Mouse (Mus musculus): ENCODE results near the gene Rundc3a. TPM values are rescaled to one million over a fixed set of nuclear protein-coding genes. Genes with fewer than 3 reads are reported as not detected.
A peak's percentile ranks its signal among the peaks of the same experiment; 100 is the strongest.

Gene Rundc3a
- total and polyA plus RNA-seq, 2 experiments from 2014 or later, result 121 to 306 TPM

DNA sequence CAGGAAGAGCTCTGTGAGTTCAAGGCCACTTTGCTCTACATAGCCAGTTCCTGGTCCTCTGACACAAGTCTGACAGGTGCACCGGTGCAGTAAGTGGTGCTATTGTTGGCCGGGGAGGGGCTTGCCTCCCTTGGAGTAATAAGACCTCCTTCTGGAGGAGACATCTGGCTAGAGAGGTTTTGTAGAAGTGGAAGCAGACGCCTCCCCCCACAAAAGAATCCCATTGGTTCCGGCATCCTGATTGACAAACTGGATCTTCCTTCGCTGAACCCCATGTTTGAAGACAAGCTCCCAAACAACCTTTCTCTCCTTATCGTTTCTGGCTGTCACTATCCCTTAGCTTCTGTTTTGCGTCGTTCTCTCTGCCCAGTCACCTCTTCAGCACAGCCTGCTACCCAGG lies 55.1 kb downstream of the Rundc3a start:
- no peak for TF ChIP-seq CTCF (IDR thresholded peaks at IDR 0.05; ENCODE audit: low read depth)
- peak overlapping the region; percentile 50; the same call in 1 of the 2 replicates for H3K27ac ChIP-seq (ENCODE audit: low read depth, low read length)
- DNase-seq, result no peak
- WGBS, result 14% methylated on average over 8 of the region's 8 CpGs
- H3K9ac ChIP-seq, result no peak overlapping the region
- peaks cover 8% of the 10 kb centered on the region; the same call in 1 of the 2 replicates for H3K36me3 ChIP-seq (ENCODE audit: insufficient read depth)
- H3K4me1 ChIP-seq (ENCODE audit: insufficient read depth), result peaks cover 24% of the 10 kb centered on the region
- peak overlapping the region; percentile 85 for H3K4me2 ChIP-seq (ENCODE audit: low read depth)
- no peaks in the 10 kb centered on the region for H3K9me3 ChIP-seq (ENCODE audit: low read length)
- H3K27me3 ChIP-seq (ENCODE audit: insufficient read depth, low read length), result no peaks in the 10 kb centered on the region
- ATAC-seq, result no peak
- H3K4me3 ChIP-seq (ENCODE audit: low read depth, low read length), result no peak overlapping the region; the same call in 1 of the 2 replicates

DNA sequence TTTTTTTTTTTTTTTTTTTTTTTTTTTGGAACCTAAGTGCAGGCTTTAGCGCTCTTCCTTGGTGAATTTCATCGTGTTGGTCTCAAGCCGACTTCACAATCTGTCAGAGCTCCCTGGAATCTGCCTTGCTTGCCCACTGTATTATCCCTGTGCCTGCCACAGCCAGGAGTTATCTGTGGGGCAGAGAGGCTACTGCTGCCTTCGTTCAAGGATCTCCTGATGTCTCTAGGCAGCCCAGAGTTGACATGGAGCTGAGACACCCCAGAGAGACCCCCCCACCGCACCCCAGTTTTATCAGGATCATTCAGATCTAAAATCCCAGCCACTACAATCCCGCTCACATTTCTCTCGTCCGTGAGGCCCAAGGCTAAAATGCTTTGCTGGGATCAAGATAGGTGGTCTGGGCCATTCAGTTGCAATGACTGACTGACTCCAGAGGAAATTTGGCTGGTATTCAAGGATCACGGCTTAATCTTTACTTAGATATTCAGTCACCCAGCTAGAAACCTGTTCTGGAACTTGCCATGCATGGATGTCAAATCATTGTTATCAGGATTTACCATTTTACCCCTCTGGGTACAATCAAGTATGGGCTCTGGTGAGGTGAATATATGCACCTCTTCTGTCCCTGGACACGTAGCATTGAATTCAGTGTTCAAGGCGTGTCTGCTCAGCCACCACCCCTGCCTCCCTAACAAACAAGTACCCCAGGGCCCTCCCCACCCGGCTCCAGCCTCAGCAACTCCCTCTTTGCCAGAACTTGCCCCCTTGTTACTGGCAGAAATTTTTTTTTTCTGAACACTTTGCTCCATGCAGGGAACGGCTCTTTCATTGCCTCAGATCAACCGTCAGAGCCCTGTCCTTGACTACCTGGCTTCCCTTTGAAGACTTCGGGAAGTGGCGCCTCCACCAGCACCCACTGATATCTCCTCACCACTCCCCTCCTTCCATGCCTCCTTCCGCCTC lies 56.1 kb downstream of the Rundc3a start:
- WGBS, result 42% methylated on average over 17 of the region's 17 CpGs
- TF ChIP-seq CTCF (IDR thresholded peaks at IDR 0.05; ENCODE audit: low read depth), result no peak
- no peak for DNase-seq

More for the DNA sequence above, 56.1 kb downstream of the Rundc3a start:
- H3K9me3 ChIP-seq (ENCODE audit: low read length), result no peaks in the 10 kb centered on the region
- peaks cover 22% of the 10 kb centered on the region for H3K4me1 ChIP-seq (ENCODE audit: insufficient read depth)
- H3K4me3 ChIP-seq (ENCODE audit: low read depth, low read length), result no peak overlapping the region
- no peaks in the 10 kb centered on the region for H3K36me3 ChIP-seq (ENCODE audit: insufficient read depth)
- no peak overlapping the region for H3K4me2 ChIP-seq (ENCODE audit: low read depth)
- no peaks in the 10 kb centered on the region for H3K27me3 ChIP-seq (ENCODE audit: insufficient read depth, low read length)
- H3K27ac ChIP-seq (ENCODE audit: low read depth, low read length), result no peak overlapping the region
- H3K9ac ChIP-seq, result no peak overlapping the region
- no peak for ATAC-seq

Small RNA genes within 50 kb of the gene (microRNA-seq; reads per million reads assigned to microRNA genes)
- 0 to 0.12 reads per million in 2 experiments for gene Mir6930

Other genes with a start within 250 kb of the Rundc3a start
- gene Nags, start 247.9 kb upstream of the Rundc3a start, total RNA-seq (2014; rRNA removed), result 0.14 and 0.15 TPM in 2 replicates
- 0.28 and 0.35 TPM in 2 replicates for gene Nags, start 247.9 kb upstream of the Rundc3a start, polyA plus RNA-seq (2015; fragmentation: Nextera tagmentation; extraction: Ambion mirVana)
- 42.1 and 44.4 TPM in 2 replicates for gene Tmem101, start 237.0 kb upstream of the Rundc3a start, total RNA-seq (2014; rRNA removed)
- gene Tmem101, start 237.0 kb upstream of the Rundc3a start, polyA plus RNA-seq (2015; fragmentation: Nextera tagmentation; extraction: Ambion mirVana), result 34.1 and 38.2 TPM in 2 replicates
- 76.7 and 86.4 TPM in 2 replicates for gene Lsm12, start 208.1 kb upstream of the Rundc3a start, total RNA-seq (2014; rRNA removed)
- 145 and 154 TPM in 2 replicates for gene Lsm12, start 208.1 kb upstream of the Rundc3a start, polyA plus RNA-seq (2015; fragmentation: Nextera tagmentation; extraction: Ambion mirVana)
- gene G6pc3, start 203.8 kb upstream of the Rundc3a start, total RNA-seq (2014; rRNA removed), result 27.3 and 32.1 TPM in 2 replicates
- 27.4 and 32.0 TPM in 2 replicates for gene G6pc3, start 203.8 kb upstream of the Rundc3a start, polyA plus RNA-seq (2015; fragmentation: Nextera tagmentation; extraction: Ambion mirVana)
- gene Hdac5, start 163.2 kb upstream of the Rundc3a start, total RNA-seq (2014; rRNA removed), result 170 and 209 TPM in 2 replicates
- gene Hdac5, start 163.2 kb upstream of the Rundc3a start, polyA plus RNA-seq (2015; fragmentation: Nextera tagmentation; extraction: Ambion mirVana), result 67.1 and 69.4 TPM in 2 replicates
- 0.62 and 1.0 TPM in 2 replicates for gene BC030867, start 144.5 kb upstream of the Rundc3a start, total RNA-seq (2014; rRNA removed)
- gene BC030867, start 144.5 kb upstream of the Rundc3a start, polyA plus RNA-seq (2015; fragmentation: Nextera tagmentation; extraction: Ambion mirVana), result 1.5 and 1.6 TPM in 2 replicates
- gene Asb16, start 124.7 kb upstream of the Rundc3a start, total RNA-seq (2014; rRNA removed), result 0.54 and 1.4 TPM in 2 replicates
- 0.11 TPM in 1 of 2 replicates, not detected in the other for gene Asb16, start 124.7 kb upstream of the Rundc3a start, polyA plus RNA-seq (2015; fragmentation: Nextera tagmentation; extraction: Ambion mirVana)
- gene Tmub2, start 108.5 kb upstream of the Rundc3a start, total RNA-seq (2014; rRNA removed), result 72.5 and 77.4 TPM in 2 replicates
- gene Tmub2, start 108.5 kb upstream of the Rundc3a start, polyA plus RNA-seq (2015; fragmentation: Nextera tagmentation; extraction: Ambion mirVana), result 63.0 and 67.0 TPM in 2 replicates
- gene Atxn7l3, start 96.8 kb upstream of the Rundc3a start, total RNA-seq (2014; rRNA removed), result 162 and 167 TPM in 2 replicates
- 24.3 and 26.2 TPM in 2 replicates for gene Atxn7l3, start 96.8 kb upstream of the Rundc3a start, polyA plus RNA-seq (2015; fragmentation: Nextera tagmentation; extraction: Ambion mirVana)
- 94.3 and 109 TPM in 2 replicates for gene Ubtf, start 73.7 kb upstream of the Rundc3a start, total RNA-seq (2014; rRNA removed)
- gene Ubtf, start 73.7 kb upstream of the Rundc3a start, polyA plus RNA-seq (2015; fragmentation: Nextera tagmentation; extraction: Ambion mirVana), result 73.2 and 78.7 TPM in 2 replicates
- gene Slc4a1, start 27.2 kb upstream of the Rundc3a start, total RNA-seq (2014; rRNA removed), result 0.24 and 1.2 TPM in 2 replicates
- 0.50 and 0.68 TPM in 2 replicates for gene Slc4a1, start 27.2 kb upstream of the Rundc3a start, polyA plus RNA-seq (2015; fragmentation: Nextera tagmentation; extraction: Ambion mirVana)
- 96.3 and 114 TPM in 2 replicates for gene Slc25a39, start 14.5 kb downstream of the Rundc3a start, total RNA-seq (2014; rRNA removed)
- 120 and 129 TPM in 2 replicates for gene Slc25a39, start 14.5 kb downstream of the Rundc3a start, polyA plus RNA-seq (2015; fragmentation: Nextera tagmentation; extraction: Ambion mirVana)
- 49.5 and 66.2 TPM in 2 replicates for gene Grn, start 36.9 kb downstream of the Rundc3a start, total RNA-seq (2014; rRNA removed)
- gene Grn, start 36.9 kb downstream of the Rundc3a start, polyA plus RNA-seq (2015; fragmentation: Nextera tagmentation; extraction: Ambion mirVana), result 72.3 and 86.6 TPM in 2 replicates
- gene Fam171a2, start 54.3 kb downstream of the Rundc3a start, total RNA-seq (2014; rRNA removed), result 351 and 361 TPM in 2 replicates
- gene Fam171a2, start 54.3 kb downstream of the Rundc3a start, polyA plus RNA-seq (2015; fragmentation: Nextera tagmentation; extraction: Ambion mirVana), result 26.2 and 26.9 TPM in 2 replicates
- gene Itga2b, start 76.7 kb downstream of the Rundc3a start, total RNA-seq (2014; rRNA removed), result 2.2 and 3.7 TPM in 2 replicates
- 8.7 and 12.4 TPM in 2 replicates for gene Itga2b, start 76.7 kb downstream of the Rundc3a start, polyA plus RNA-seq (2015; fragmentation: Nextera tagmentation; extraction: Ambion mirVana)
- 29.5 and 31.1 TPM in 2 replicates for gene Gpatch8, start 163.0 kb downstream of the Rundc3a start, total RNA-seq (2014; rRNA removed)
- 25.2 and 45.5 TPM in 2 replicates for gene Gpatch8, start 163.0 kb downstream of the Rundc3a start, polyA plus RNA-seq (2015; fragmentation: Nextera tagmentation; extraction: Ambion mirVana)
- gene Gm11627, start 186.1 kb downstream of the Rundc3a start, total RNA-seq (2014; rRNA removed), result 2.6 and 5.5 TPM in 2 replicates
- gene Gm11627, start 186.1 kb downstream of the Rundc3a start, polyA plus RNA-seq (2015; fragmentation: Nextera tagmentation; extraction: Ambion mirVana), result 3.7 and 5.9 TPM in 2 replicates
- gene Fzd2, start 211.0 kb downstream of the Rundc3a start, total RNA-seq (2014; rRNA removed), result 12.0 and 15.2 TPM in 2 replicates
- gene Fzd2, start 211.0 kb downstream of the Rundc3a start, polyA plus RNA-seq (2015; fragmentation: Nextera tagmentation; extraction: Ambion mirVana), result 4.5 and 4.6 TPM in 2 replicates

Data from forebrain, postnatal 0 days (tissue).